Mouse (Mus musculus) liver, embryonic 14.5 days (tissue): Measurements from ENCODE around the gene Plrg1. TPM values are rescaled to one million over a fixed set of nuclear protein-coding genes. Genes with fewer than 3 reads are reported as not detected.
A peak's percentile ranks its signal among the peaks of the same experiment; 100 is the strongest.

Source experiments
- ATAC-seq: fragments of 200-750 bp; cut with Nextera tagmentation; 2 replicates; pipeline ENCODE4 v1.8.0; 2017; ENCODE audit warnings: moderate number of reproducible peaks, mild to moderate bottlenecking, moderate library complexity; ENCODE audit not compliant: insufficient read depth
- DNase-seq, 3 experiments: peaks; one replicate each; pipeline ENCODE4 v3.0.0-alpha.2; 2012 to 2013; ENCODE audit warnings: low read depth in 3 of 3, low spot score in 3 of 3
- H3K27ac ChIP-seq: fragments of 300-500 bp; sonication (generic); 2 replicates; pipeline ENCODE4 v1.5.1; 2014; ENCODE audit warnings: moderate library complexity, mild to moderate bottlenecking, control low read depth, inconsistent platforms
- H3K27me3 ChIP-seq: fragments of 300-500 bp; sonication (generic); 2 replicates; pipeline ENCODE4 v1.6.1; 2014; ENCODE audit warnings: mild to moderate bottlenecking, low read length, moderate library complexity; ENCODE audit not compliant: control insufficient read depth, insufficient read depth
- H3K36me3 ChIP-seq: fragments of 300-500 bp; sonication (generic); replicated peaks from 2 replicates; pipeline ENCODE4 v1.6.1; 2014; ENCODE audit warnings: low read depth; ENCODE audit not compliant: control insufficient read depth, insufficient read depth
- H3K4me1 ChIP-seq, 2 experiments: fragments of 200-500 bp in 1 of 2; fragments of 300-500 bp in 1 of 2; sonication (generic) in 1 of 2; replicated peaks; 2 replicates each; pipeline ENCODE4 v1.6.1; 2012 to 2014; ENCODE audit warnings: antibody characterized with exemption in 1 of 2, inconsistent platforms in 1 of 2, low read length in 1 of 2; ENCODE audit not compliant: control insufficient read depth in 2 of 2, insufficient read depth in 2 of 2
- H3K4me2 ChIP-seq: fragments of 300-500 bp; sonication (generic); 2 replicates; pipeline ENCODE4 v1.6.1; 2014; ENCODE audit warnings: low read depth, mild to moderate bottlenecking, control low read depth, moderate library complexity
- H3K4me3 ChIP-seq, 2 experiments: fragments of 200-500 bp in 1 of 2; fragments of 300-500 bp in 1 of 2; sonication (generic) in 1 of 2; 2 replicates each; pipeline ENCODE4 v1.5.1; 2012 to 2014; ENCODE audit warnings: low read depth in 2 of 2, low read length in 2 of 2, mild to moderate bottlenecking in 2 of 2, control low read depth in 1 of 2, inconsistent platforms in 1 of 2, moderate library complexity in 1 of 2; ENCODE audit not compliant: insufficient read depth in 1 of 2
- H3K9ac ChIP-seq: fragments of 300-500 bp; sonication (generic); replicated peaks from 2 replicates; pipeline ENCODE4 v1.6.1; 2014; ENCODE audit warnings: mild to moderate bottlenecking, control low read depth, moderate library complexity
- H3K9me3 ChIP-seq: fragments of 300-500 bp; sonication (generic); 2 replicates; pipeline ENCODE4 v1.6.1; 2016; ENCODE audit warnings: low read length, mixed read lengths; ENCODE audit not compliant: control insufficient read depth
- CTCF ChIP-seq: IDR thresholded peaks from 2 replicates; pipeline ENCODE4 v1.5.1; 2016; ENCODE audit warnings: antibody characterized with exemption, low read depth, control low read depth
- EP300 ChIP-seq: IDR thresholded peaks from 2 replicates; pipeline ENCODE4 v1.6.1; 2016; ENCODE audit warnings: antibody characterized with exemption, low read depth
- WGBS: fragments of 180-500 bp; shearing (Covaris S2); extraction: QIAGEN DNeasy Blood & Tissue Kit; methylation state at CpG from one replicate; pipeline ENCODE4 v1.1.7; 2014; ENCODE audit not compliant: insufficient replicate concordance; 5-methylcytosine and 5-hydroxymethylcytosine counted together
- polyA plus RNA-seq, 2 experiments: library from polyadenylated mRNA; depleted of rRNA in 1 of 2; stranded (reverse) in 1 of 2; unstranded in 1 of 2; fragments of >200 nt; fragmentation: Nextera tagmentation in 1 of 2; extraction: Ambion mirVana in 1 of 2; gene quantifications; 2 replicates each; pipeline versions ENCODE4 v1.2.1 to v1.2.3; 2012 to 2014

Plrg1 gene
- 26.0 and 34.9 TPM in 2 replicates for polyA plus RNA-seq (2012; rRNA removed)
- 50.0 and 52.7 TPM in 2 replicates for polyA plus RNA-seq (2014; fragmentation: Nextera tagmentation; extraction: Ambion mirVana)

DNA sequence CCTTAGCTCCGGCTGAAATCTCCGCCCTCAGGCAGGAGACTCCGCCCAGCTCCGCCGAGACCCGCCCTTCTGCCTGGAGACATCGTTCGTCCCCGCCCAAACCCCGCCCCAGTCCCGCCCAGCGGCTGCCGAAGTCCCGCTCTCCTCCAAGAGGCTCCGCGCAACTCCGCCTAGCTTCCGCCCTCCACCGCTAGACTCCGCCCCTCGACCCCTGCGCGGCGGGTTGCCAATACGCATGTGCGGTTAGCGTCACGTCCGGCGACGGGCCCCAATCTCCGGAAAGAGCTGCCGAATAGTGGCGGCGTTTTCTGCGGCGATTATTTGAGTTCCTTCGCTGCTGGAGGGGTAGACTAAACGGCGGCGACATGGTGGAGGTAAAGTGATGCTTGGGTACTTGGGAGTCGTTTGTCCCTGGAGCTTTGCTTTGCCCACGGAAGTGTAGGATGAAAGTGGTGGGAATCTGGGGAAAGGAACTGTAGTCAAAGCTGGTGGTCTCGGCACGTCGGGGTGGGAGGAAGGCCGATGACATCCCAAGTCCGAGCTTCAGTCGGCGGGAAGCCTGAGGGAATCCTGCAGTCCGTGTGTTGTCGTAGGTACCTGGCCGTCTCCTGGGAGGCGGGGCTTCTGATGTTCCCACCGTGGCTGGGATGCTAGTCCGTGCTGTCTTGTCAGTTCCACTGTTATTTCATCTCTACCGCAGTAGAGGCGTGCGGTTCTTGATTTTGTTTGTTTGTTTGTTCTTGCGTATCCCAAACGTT lies at the start of gene Plrg1:
Gene Plrg1, plus strand, starts transcription at position 242 of the 758 bp plus-strand sequence.
- TF ChIP-seq CTCF: peak; percentile 33; the same call in 1 of the 2 replicates
- TF ChIP-seq EP300: no peak
- Histone ChIP-seq H3K4me3 (peak within 1 kb of the TSS; percentile 84 to 94), H3K4me2 (peak within 1 kb of the TSS; percentile 90), H3K9me3 (no peaks in the 10 kb centered on the region), H3K9ac (peak within 1 kb of the TSS; percentile 93), H3K4me1 (peaks cover 10 to 20% of the 10 kb centered on the region in 2 experiments), H3K27ac (peak within 1 kb of the TSS; percentile 64), H3K27me3 (no peaks in the 10 kb centered on the region), H3K36me3 (peaks cover 16% of the 10 kb centered on the region)
- ATAC-seq: peak; percentile 99
- peak; percentile 90 to 92 (median 90) for DNase-seq
- under 1% methylated on average over 61 of the region's 61 CpGs for WGBS

DNA sequence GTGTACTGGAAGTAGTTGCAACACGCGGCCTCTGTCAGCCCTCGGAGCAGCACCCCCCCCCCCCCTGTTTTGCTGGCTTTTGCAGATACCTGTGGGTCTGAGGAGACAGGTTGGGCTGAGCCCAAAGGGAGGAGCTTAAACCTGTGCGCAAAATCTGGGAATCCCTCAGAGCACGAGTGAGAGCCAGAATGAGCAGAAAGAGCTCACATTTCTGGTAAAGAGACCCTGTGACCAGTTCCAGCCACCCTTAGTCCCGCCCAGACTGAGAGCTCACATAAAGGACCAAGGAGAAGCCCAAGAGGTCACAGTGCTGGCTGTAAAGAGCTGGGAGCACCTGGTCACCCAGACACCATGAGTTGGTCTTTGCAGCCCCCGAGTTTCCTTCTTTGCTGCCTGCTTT lies 47.8 kb upstream of the Plrg1 start, which contains the start of gene Fgg:
Gene Fgg, plus strand, starts transcription at position 168 of the 400 bp plus-strand sequence.
- H3K27ac ChIP-seq: no peak within 1 kb of the TSS
- H3K4me2 ChIP-seq: peak within 1 kb of the TSS; percentile 44
- 40% methylated on average over 7 of the region's 7 CpGs for WGBS
- H3K36me3 ChIP-seq: no peaks in the 10 kb centered on the region
- DNase-seq: no peak
- peak within 1 kb of the TSS; percentile 3; the same call in 1 of the 2 replicates for H3K9ac ChIP-seq
- no peaks in the 10 kb centered on the region for H3K27me3 ChIP-seq
- no peaks in the 10 kb centered on the region for H3K9me3 ChIP-seq
- TF ChIP-seq EP300 (no peak), CTCF (no peak)
- H3K4me3 ChIP-seq: peak within 1 kb of the TSS; percentile 43 to 46
- H3K4me1 ChIP-seq: no peaks in the 10 kb centered on the region; a peak in 1 of 4 replicates
- peak; percentile 73 for ATAC-seq

GRCm38 (mm10) chr3:83010291-83010690 lies 45.0 kb upstream of the Plrg1 start:
- TF ChIP-seq CTCF: no peak
- TF ChIP-seq EP300: no peak
- no peak for ATAC-seq
- peak overlapping the region; percentile 44 for H3K4me2 ChIP-seq
- 45% methylated on average over 11 of the region's 11 CpGs for WGBS
- H3K4me1 ChIP-seq: 0 out of 4 replicates have a peak, but pooled peaks cover 0 to 2% of the 10 kb centered on the region in 2 experiments
- H3K4me3 ChIP-seq: peak overlapping the region; percentile 13 to 37; a peak in 3 of 4 replicates
- H3K9ac ChIP-seq: no peak overlapping the region
- no peak for DNase-seq
- H3K36me3 ChIP-seq: no peaks in the 10 kb centered on the region
- H3K9me3 ChIP-seq: no peaks in the 10 kb centered on the region
- H3K27ac ChIP-seq: no peak overlapping the region
- no peaks in the 10 kb centered on the region for H3K27me3 ChIP-seq

- Histone ChIP-seq H3K27me3 (no peaks in the 10 kb centered on the region), H3K4me3 (no peak overlapping the region), H3K4me1 (0 out of 4 replicates have a peak, but pooled peaks cover 0 to 2% of the 10 kb centered on the region in 2 experiments), H3K9ac (no peak overlapping the region), H3K36me3 (no peaks in the 10 kb centered on the region), H3K27ac (no peak overlapping the region), H3K9me3 (no peaks in the 10 kb centered on the region), H3K4me2 (no peak overlapping the region)
- DNase-seq: no peak
- ATAC-seq: no peak
- 67% methylated on average over 4 of the region's 4 CpGs for WGBS
- TF ChIP-seq CTCF: no peak
- TF ChIP-seq EP300: no peak
These were observed 44.2 kb upstream of the Plrg1 start for GRCm38 (mm10) chr3:83011136-83011535.

DNA sequence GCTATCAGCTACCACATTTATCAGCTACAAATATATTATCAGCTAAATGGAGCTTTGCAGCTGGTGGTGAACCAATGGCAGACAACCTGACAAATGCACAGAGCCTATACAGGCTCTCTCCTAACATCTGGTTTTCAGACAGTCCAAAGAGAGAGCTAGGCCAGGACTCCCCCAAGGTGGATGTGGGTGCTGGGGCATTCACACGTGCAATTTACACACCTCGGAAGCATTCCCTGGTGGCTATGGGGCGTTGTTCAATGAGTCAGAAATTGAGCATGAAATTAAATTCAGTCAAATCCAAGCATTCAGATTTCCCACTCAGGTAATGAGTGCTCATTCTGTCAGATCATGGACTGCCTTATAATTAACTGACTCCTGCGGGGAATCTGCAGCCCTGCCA lies 43.8 kb upstream of the Plrg1 start:
- 70% methylated on average over 4 of the region's 4 CpGs for WGBS
- Histone ChIP-seq H3K9ac (no peak overlapping the region), H3K36me3 (no peaks in the 10 kb centered on the region), H3K4me1 (0 out of 4 replicates have a peak, but pooled peaks cover 0 to 2% of the 10 kb centered on the region in 2 experiments), H3K27ac (no peak overlapping the region), H3K27me3 (no peaks in the 10 kb centered on the region), H3K4me2 (peak overlapping the region; percentile 1; the same call in 1 of the 2 replicates), H3K4me3 (no peak overlapping the region), H3K9me3 (no peaks in the 10 kb centered on the region)
- ATAC-seq: no peak
- TF ChIP-seq CTCF: no peak
- no peak for TF ChIP-seq EP300
- no peak for DNase-seq
